Mouse (Mus musculus): ENCODE measurements around the gene Wdtc1. TPM values are rescaled to one million over a fixed set of nuclear protein-coding genes. Genes with fewer than 3 reads are reported as not detected.

Wdtc1 gene
- polyA plus RNA-seq, 1 experiment from 2014 or later, result 11.2 TPM

DNA sequence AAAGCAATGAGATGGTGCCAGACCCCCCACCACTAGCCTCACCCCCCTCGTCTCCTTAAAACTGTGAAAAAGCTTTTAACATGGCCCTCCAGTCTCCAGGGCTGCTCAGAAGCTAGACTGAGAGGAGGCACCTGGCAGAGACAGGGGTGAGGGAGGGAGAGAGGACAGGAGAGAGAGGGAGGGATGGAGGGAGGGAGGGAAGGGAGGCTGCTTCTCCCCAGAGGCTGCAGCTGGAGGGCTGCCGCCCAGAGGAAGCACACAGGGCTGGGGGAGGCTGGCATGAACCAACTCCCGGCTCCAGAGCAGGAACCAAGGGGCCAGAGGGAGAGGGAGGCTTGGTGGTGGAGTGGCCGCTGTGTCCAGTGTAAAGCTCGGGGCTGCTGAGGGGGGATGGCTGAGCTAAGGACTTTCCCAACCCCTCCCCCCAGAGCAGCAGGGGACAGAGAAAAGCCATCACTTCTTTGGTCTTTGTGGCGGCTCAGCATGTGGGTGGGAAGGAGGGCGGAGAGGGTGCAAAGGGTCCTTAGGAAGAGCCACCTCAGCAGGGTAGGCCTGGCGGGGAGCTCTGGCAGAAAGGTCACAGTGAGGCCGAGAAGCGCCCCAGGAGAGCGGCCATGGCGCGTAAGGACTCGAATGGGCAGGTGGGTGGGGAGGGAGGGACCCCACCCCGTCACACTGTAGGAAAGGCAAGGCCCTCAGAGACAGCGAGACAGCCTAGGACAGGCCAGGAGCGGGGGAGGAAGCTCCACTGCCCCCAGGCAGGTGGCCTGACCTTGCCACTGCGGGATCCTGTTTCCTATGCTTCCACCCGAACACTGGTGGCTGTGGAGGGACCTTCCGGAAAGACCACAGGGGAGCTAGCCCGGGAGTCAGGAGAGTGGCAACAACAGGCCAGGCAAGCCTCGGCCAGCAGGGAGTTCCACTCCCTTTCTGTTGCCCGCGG lies 60.1 kb downstream of the Wdtc1 start:
- no peak for TF ChIP-seq CTCF (IDR thresholded peaks at IDR 0.05; ENCODE audit: low read depth)
- Histone ChIP-seq H3K36me3 (ENCODE audit: insufficient read depth, low read length) (no peaks in the 10 kb centered on the region), H3K4me1 (replicated peaks; ENCODE audit: insufficient read depth, low read length) (0 out of 2 replicates have a peak, but pooled peaks cover 4% of the 10 kb centered on the region), H3K4me2 (ENCODE audit: low read length) (peak overlapping the region; percentile 16), H3K9ac (ENCODE audit: low read depth, low read length) (peak overlapping the region; percentile 42; the same call in 1 of the 2 replicates), H3K27ac (peak overlapping the region; percentile 76), H3K4me3 (replicated peaks; ENCODE audit: low read depth, low read length) (no peak overlapping the region), H3K27me3 (ENCODE audit: insufficient read depth, low read length) (no peaks in the 10 kb centered on the region), H3K9me3 (replicated peaks; ENCODE audit: low read length) (no peaks in the 10 kb centered on the region)
- WGBS, result 32% methylated on average over 24 of the region's 24 CpGs
- ATAC-seq (replicated peaks; ENCODE audit: low FRiP score, low read depth) (peak; percentile 65), DNase-seq (ENCODE audit: low spot score) (peak; percentile 75)

- 73% methylated on average over 4 of the region's 4 CpGs for WGBS
These were observed 60.9 kb downstream of the Wdtc1 start for GRCm38 (mm10) chr4:133292405-133292804.

DNA sequence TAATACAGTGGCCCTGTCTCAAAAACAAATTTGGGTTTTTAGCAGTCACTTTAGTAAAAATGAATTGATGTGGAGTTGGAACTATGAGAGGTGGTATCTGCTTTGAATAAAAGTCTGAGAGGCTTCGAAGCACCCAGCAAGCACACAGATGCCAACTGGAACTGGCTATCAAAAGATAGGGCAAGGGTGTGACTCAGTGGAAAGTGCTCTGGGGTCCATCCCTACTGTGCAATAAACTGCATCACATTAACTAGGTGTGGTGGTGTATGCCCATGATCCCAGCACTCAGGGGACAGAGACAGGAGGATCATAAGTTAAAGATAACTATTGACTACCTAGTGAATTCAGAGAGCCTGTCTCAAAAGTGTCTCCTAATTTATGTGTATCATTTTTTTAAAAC lies 62.0 kb downstream of the Wdtc1 start:
- no peak for TF ChIP-seq CTCF (IDR thresholded peaks at IDR 0.05; ENCODE audit: low read depth)
- ATAC-seq (replicated peaks; ENCODE audit: low FRiP score, low read depth) (no peak), DNase-seq (ENCODE audit: low spot score) (no peak)
- Histone ChIP-seq H3K9me3 (replicated peaks; ENCODE audit: low read length) (no peaks in the 10 kb centered on the region), H3K36me3 (ENCODE audit: insufficient read depth, low read length) (no peaks in the 10 kb centered on the region), H3K27me3 (ENCODE audit: insufficient read depth, low read length) (no peaks in the 10 kb centered on the region), H3K27ac (no peak overlapping the region), H3K4me3 (replicated peaks; ENCODE audit: low read depth, low read length) (no peak overlapping the region), H3K9ac (ENCODE audit: low read depth, low read length) (no peak overlapping the region), H3K4me2 (ENCODE audit: low read length) (no peak overlapping the region), H3K4me1 (replicated peaks; ENCODE audit: insufficient read depth, low read length) (0 out of 2 replicates have a peak, but pooled peaks cover 4% of the 10 kb centered on the region)
- WGBS, result 95% methylated on average over 1 of the region's 1 CpGs

More at GRCm38 (mm10) chr4:133292405-133292804, 60.9 kb downstream of the Wdtc1 start:
- Histone ChIP-seq H3K4me2 (ENCODE audit: low read length) (no peak overlapping the region), H3K9me3 (replicated peaks; ENCODE audit: low read length) (no peaks in the 10 kb centered on the region), H3K4me3 (replicated peaks; ENCODE audit: low read depth, low read length) (no peak overlapping the region), H3K27ac (peak overlapping the region; percentile 76; the same call in 1 of the 2 replicates), H3K27me3 (ENCODE audit: insufficient read depth, low read length) (no peaks in the 10 kb centered on the region), H3K4me1 (replicated peaks; ENCODE audit: insufficient read depth, low read length) (0 out of 2 replicates have a peak, but pooled peaks cover 4% of the 10 kb centered on the region), H3K9ac (ENCODE audit: low read depth, low read length) (no peak overlapping the region), H3K36me3 (ENCODE audit: insufficient read depth, low read length) (no peaks in the 10 kb centered on the region)
- no peak for TF ChIP-seq CTCF (IDR thresholded peaks at IDR 0.05; ENCODE audit: low read depth)
- ATAC-seq (replicated peaks; ENCODE audit: low FRiP score, low read depth), result no peak
- DNase-seq (ENCODE audit: low spot score), result no peak

DNA sequence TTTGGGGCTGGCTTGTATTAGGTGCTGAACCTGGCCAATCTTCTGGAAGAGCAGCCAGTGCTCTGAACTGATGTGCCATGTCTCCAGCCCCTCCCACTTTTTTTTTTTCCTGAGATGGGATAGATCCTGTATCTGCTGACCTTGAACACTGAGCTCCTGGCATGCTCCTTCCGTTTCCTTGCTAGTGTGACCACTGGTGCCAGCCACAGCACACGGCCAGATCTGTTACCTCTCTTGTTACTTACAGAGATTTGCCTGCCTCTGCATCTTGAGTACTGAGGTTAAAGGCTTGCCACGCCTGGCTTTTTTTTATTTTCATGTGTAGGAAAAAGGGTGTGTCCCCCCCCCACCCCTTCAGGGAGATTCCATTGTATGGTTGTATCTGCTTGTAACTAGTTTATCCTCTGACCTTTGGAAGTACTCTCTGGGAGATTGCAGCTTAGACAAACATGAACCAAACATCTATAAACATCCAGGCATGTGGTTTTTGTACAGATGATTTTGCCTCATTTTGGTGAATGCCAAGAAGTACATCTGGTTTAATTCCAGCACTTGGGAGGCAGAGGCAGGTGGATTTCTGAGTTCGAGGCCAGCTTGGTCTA lies 66.7 kb downstream of the Wdtc1 start:
- Histone ChIP-seq H3K9ac (ENCODE audit: low read depth, low read length) (no peak overlapping the region), H3K4me3 (replicated peaks; ENCODE audit: low read depth, low read length) (no peak overlapping the region), H3K27me3 (ENCODE audit: insufficient read depth, low read length) (no peaks in the 10 kb centered on the region), H3K36me3 (ENCODE audit: insufficient read depth, low read length) (no peaks in the 10 kb centered on the region), H3K27ac (no peak overlapping the region), H3K9me3 (replicated peaks; ENCODE audit: low read length) (no peaks in the 10 kb centered on the region), H3K4me1 (replicated peaks; ENCODE audit: insufficient read depth, low read length) (no peaks in the 10 kb centered on the region; the same call in 1 of the 2 replicates), H3K4me2 (ENCODE audit: low read length) (no peak overlapping the region)
- ATAC-seq (replicated peaks; ENCODE audit: low FRiP score, low read depth) (no peak), DNase-seq (ENCODE audit: low spot score) (no peak)
- no peak for TF ChIP-seq CTCF (IDR thresholded peaks at IDR 0.05; ENCODE audit: low read depth)
- WGBS, result 74% methylated on average over 4 of the region's 4 CpGs

GRCm38 (mm10) chr4:133285950-133286349 lies 67.3 kb downstream of the Wdtc1 start:
- no peak for TF ChIP-seq CTCF (IDR thresholded peaks at IDR 0.05; ENCODE audit: low read depth)

DNA sequence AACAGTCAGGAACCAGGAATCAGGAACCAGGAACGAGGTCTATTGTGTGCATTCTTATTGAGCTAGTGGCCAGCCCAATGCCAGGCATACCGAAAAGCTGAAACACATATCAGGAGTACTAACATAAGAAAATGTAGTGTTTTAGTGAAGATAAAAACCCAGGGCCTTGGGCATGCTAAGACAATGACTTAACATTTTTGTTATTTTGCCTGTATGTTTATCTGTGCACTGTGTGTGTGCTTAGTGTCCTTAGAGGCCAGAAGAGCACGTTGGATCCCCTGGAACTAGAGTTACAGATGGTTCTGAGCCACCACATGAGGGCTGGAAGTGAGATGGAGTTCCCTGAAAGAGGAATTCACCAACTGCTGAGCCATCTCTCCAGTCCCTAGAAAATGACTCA lies 68.0 kb downstream of the Wdtc1 start:
- H3K4me3 ChIP-seq (replicated peaks; ENCODE audit: low read depth, low read length), result no peak overlapping the region
- H3K27me3 ChIP-seq (ENCODE audit: insufficient read depth, low read length), result no peaks in the 10 kb centered on the region
- no peak for TF ChIP-seq CTCF (IDR thresholded peaks at IDR 0.05; ENCODE audit: low read depth)
- ATAC-seq (replicated peaks; ENCODE audit: low FRiP score, low read depth) (no peak), DNase-seq (ENCODE audit: low spot score) (no peak)
- 86% methylated on average over 3 of the region's 3 CpGs for WGBS
- no peak overlapping the region for H3K27ac ChIP-seq
- no peaks in the 10 kb centered on the region; the same call in 1 of the 2 replicates for H3K4me1 ChIP-seq (replicated peaks; ENCODE audit: insufficient read depth, low read length)
- no peaks in the 10 kb centered on the region for H3K9me3 ChIP-seq (replicated peaks; ENCODE audit: low read length)
- H3K9ac ChIP-seq (ENCODE audit: low read depth, low read length), result no peak overlapping the region
- no peak overlapping the region for H3K4me2 ChIP-seq (ENCODE audit: low read length)
- no peaks in the 10 kb centered on the region for H3K36me3 ChIP-seq (ENCODE audit: insufficient read depth, low read length)

More at GRCm38 (mm10) chr4:133285950-133286349, 67.3 kb downstream of the Wdtc1 start:
- H3K4me1 ChIP-seq (replicated peaks; ENCODE audit: insufficient read depth, low read length), result no peaks in the 10 kb centered on the region; the same call in 1 of the 2 replicates
- H3K36me3 ChIP-seq (ENCODE audit: insufficient read depth, low read length), result no peaks in the 10 kb centered on the region
- no peak overlapping the region for H3K4me3 ChIP-seq (replicated peaks; ENCODE audit: low read depth, low read length)
- WGBS, result 84% methylated on average over 5 of the region's 5 CpGs
- no peak overlapping the region for H3K4me2 ChIP-seq (ENCODE audit: low read length)
- DNase-seq (ENCODE audit: low spot score) (no peak), ATAC-seq (replicated peaks; ENCODE audit: low FRiP score, low read depth) (no peak)
- H3K9ac ChIP-seq (ENCODE audit: low read depth, low read length), result no peak overlapping the region
- H3K27ac ChIP-seq, result no peak overlapping the region
- no peaks in the 10 kb centered on the region for H3K9me3 ChIP-seq (replicated peaks; ENCODE audit: low read length)
- no peaks in the 10 kb centered on the region for H3K27me3 ChIP-seq (ENCODE audit: insufficient read depth, low read length)

Data from kidney, postnatal 0 days (tissue).